Mouse (Mus musculus) MEL (cell line): Measurements from ENCODE around the gene Jam2.

Experiments used
- CHD2 ChIP-seq: IDR thresholded peaks from 2 replicates; pipeline ENCODE4 v1.6.1; 2011; ENCODE audit warnings: low read length, improper control_type of control experiment
- CTCF ChIP-seq, 3 experiments: IDR thresholded peaks in 2 of 3; conservative IDR thresholded peaks in 1 of 3; 2 replicates each; pipeline ENCODE4 v1.5.1; 2011 to 2012; ENCODE audit warnings: low read length in 3 of 3, low read depth in 2 of 3, mild to moderate bottlenecking in 2 of 3, improper control_type of control experiment in 1 of 3, inconsistent platforms in 1 of 3, mixed read lengths in 1 of 3, moderate library complexity in 1 of 3; ENCODE audit not compliant: control insufficient read depth in 1 of 3, insufficient read depth in 1 of 3, poor library complexity in 1 of 3, severe bottlenecking in 1 of 3
- E2F4 ChIP-seq: IDR thresholded peaks from 2 replicates; pipeline ENCODE4 v1.6.1; 2011; ENCODE audit warnings: low read depth, low read length, improper control_type of control experiment, borderline replicate concordance
- EP300 ChIP-seq, 2 experiments: IDR thresholded peaks; 2 replicates each; pipeline ENCODE4 v1.6.1; 2011; ENCODE audit warnings: improper control_type of control experiment in 2 of 2, low read length in 2 of 2, low read depth in 1 of 2, mild to moderate bottlenecking in 1 of 2
- GATA1 ChIP-seq: IDR thresholded peaks from 2 replicates; pipeline ENCODE4 v1.6.1; 2011; ENCODE audit warnings: low read depth, low read length, improper control_type of control experiment
- MAX ChIP-seq: IDR thresholded peaks from 2 replicates; pipeline ENCODE4 v1.6.1; 2011; ENCODE audit warnings: low read length, improper control_type of control experiment
- MAZ ChIP-seq: IDR thresholded peaks from 2 replicates; pipeline ENCODE4 v1.6.1; 2012; ENCODE audit warnings: low read depth, mild to moderate bottlenecking, inconsistent platforms, low read length, improper control_type of control experiment
- NELFE ChIP-seq: IDR thresholded peaks from 2 replicates; pipeline ENCODE4 v1.6.1; 2011; ENCODE audit warnings: low read depth, low read length, improper control_type of control experiment
- POLR2A ChIP-seq, 2 experiments: IDR thresholded peaks; 2 replicates each; pipeline ENCODE4 v1.6.1; 2011 to 2012; ENCODE audit warnings: low read length in 2 of 2, mild to moderate bottlenecking in 2 of 2, control low read depth in 1 of 2, improper control_type of control experiment in 1 of 2, low read depth in 1 of 2, moderate library complexity in 1 of 2; ENCODE audit not compliant: control insufficient read depth in 1 of 2, insufficient read depth in 1 of 2, poor library complexity in 1 of 2
- POLR2AphosphoS5 ChIP-seq: IDR thresholded peaks from 2 replicates; pipeline ENCODE4 v1.6.1; 2012; ENCODE audit warnings: low read depth, borderline replicate concordance, mild to moderate bottlenecking, inconsistent platforms, low read length, moderate library complexity, mixed read lengths
- RCOR1 ChIP-seq: IDR thresholded peaks from 2 replicates; pipeline ENCODE4 v1.6.1; 2012; ENCODE audit warnings: low read depth, mild to moderate bottlenecking, inconsistent platforms, low read length, improper control_type of control experiment
- TAL1 ChIP-seq: IDR thresholded peaks from 2 replicates; pipeline ENCODE4 v1.6.1; 2012; ENCODE audit warnings: mild to moderate bottlenecking, inconsistent platforms, low read length, moderate library complexity, mixed read lengths
- USF1 ChIP-seq: IDR thresholded peaks from 2 replicates; pipeline ENCODE4 v1.6.1; 2014; ENCODE audit warnings: low read depth, mild to moderate bottlenecking, inconsistent platforms, low read length, improper control_type of control experiment, moderate library complexity
- ZNF384 ChIP-seq: IDR thresholded peaks from 2 replicates; pipeline ENCODE4 v1.6.1; 2012; ENCODE audit warnings: low read depth, mild to moderate bottlenecking, inconsistent platforms, low read length, improper control_type of control experiment

DNA sequence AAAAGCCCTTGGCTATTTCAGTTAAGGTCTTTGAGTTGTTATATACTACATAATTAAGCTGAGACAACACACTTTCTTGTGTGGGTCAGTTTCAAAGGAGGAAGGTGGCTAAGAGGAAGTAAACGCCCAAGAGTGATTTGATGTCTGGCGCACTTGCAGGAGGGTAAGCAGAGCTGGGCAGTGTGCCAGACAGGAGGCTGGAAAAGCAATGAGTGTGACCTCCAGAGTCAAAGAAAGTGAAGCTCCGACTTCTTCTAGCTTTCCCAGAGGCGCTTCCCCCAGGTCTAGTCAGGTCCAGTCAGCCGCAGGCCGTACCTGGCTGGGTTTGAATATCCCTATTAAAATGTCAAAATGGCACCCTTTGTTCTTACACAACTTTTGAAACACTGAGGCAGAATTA lies 28.3 kb downstream of the Jam2 start:
- no peak for TF ChIP-seq MAZ
- no peak for TF ChIP-seq CTCF (IDR thresholded peaks at IDR 0.05 in 2 of 3, conservative IDR thresholded peaks at IDR 0.05 in 1 of 3; ENCODE audit: control insufficient read depth in 1 of 3, insufficient read depth in 1 of 3, low read depth in 2 of 3, low read length in 3 of 3, poor library complexity in 1 of 3, severe bottlenecking in 1 of 3)
- TF ChIP-seq POLR2A (IDR thresholded peaks at IDR 0.05; ENCODE audit: control insufficient read depth in 1 of 2, insufficient read depth in 1 of 2, low read depth in 1 of 2, low read length in 2 of 2, poor library complexity in 1 of 2), result no peak
- TF ChIP-seq E2F4, result no peak
- no peak for TF ChIP-seq ZNF384
- no peak for TF ChIP-seq RCOR1
- no peak for TF ChIP-seq GATA1
- peak; percentile 20 to 39; a peak in 2 of 4 replicates for TF ChIP-seq EP300 (IDR thresholded peaks at IDR 0.05; ENCODE audit: low read depth in 1 of 2, low read length in 2 of 2)
- TF ChIP-seq POLR2AphosphoS5, result no peak
- TF ChIP-seq MAX, result no peak
- TF ChIP-seq USF1, result no peak
- TF ChIP-seq TAL1, result no peak
- no peak for TF ChIP-seq CHD2
- no peak for TF ChIP-seq NELFE
